Mouse (Mus musculus) forebrain, embryonic 15.5 days (tissue): ENCODE measurements at regions not wholly inside any gene's neighbourhood (a gene's known extent, or its start where the extent isn't known, plus 50 kb on each side); places are given as distances from the start of the nearest gene placed in this dataset.
"Not testable (repeated sequence)": the region's sequence is repeated elsewhere in the genome, so short reads cannot be mapped to it uniquely, and the experiment has no call there.

Experiments
- ATAC-seq: fragments of 200-750 bp; cut with Nextera tagmentation; replicated peaks from 2 replicates; pipeline ENCODE4 v1.8.0; 2017; ENCODE audit warnings: mild to moderate bottlenecking, moderate TSS enrichment, moderate library complexity
- H3K27ac ChIP-seq: fragments of 300-500 bp; sonication (generic); replicated peaks from 2 replicates; pipeline ENCODE4 v1.5.1; 2015; ENCODE audit warnings: mild to moderate bottlenecking, inconsistent platforms
- H3K27me3 ChIP-seq: fragments of 300-500 bp; sonication (generic); 2 replicates; pipeline ENCODE4 v1.6.1; 2015; ENCODE audit warnings: inconsistent platforms
- H3K36me3 ChIP-seq: fragments of 300-500 bp; sonication (generic); 2 replicates; pipeline ENCODE4 v1.6.1; 2015; ENCODE audit warnings: mild to moderate bottlenecking, inconsistent platforms
- H3K4me1 ChIP-seq: fragments of 300-500 bp; sonication (generic); 2 replicates; pipeline ENCODE4 v1.6.1; 2015; ENCODE audit warnings: inconsistent platforms
- H3K4me2 ChIP-seq: fragments of 300-500 bp; sonication (generic); replicated peaks from 2 replicates; pipeline ENCODE4 v1.6.1; 2015; ENCODE audit warnings: mild to moderate bottlenecking, inconsistent platforms
- H3K4me3 ChIP-seq: fragments of 300-500 bp; sonication (generic); 2 replicates; pipeline ENCODE4 v1.5.1; 2015; ENCODE audit warnings: mild to moderate bottlenecking, inconsistent platforms
- H3K9ac ChIP-seq: fragments of 300-500 bp; sonication (generic); replicated peaks from 2 replicates; pipeline ENCODE4 v1.6.1; 2015; ENCODE audit warnings: mild to moderate bottlenecking, inconsistent platforms
- H3K9me3 ChIP-seq: fragments of 300-500 bp; sonication (generic); 2 replicates; pipeline ENCODE4 v1.6.1; 2016; ENCODE audit warnings: inconsistent platforms
- WGBS: fragments of 180-500 bp; shearing (Covaris S2); methylation state at CpG from one replicate; pipeline ENCODE4 v1.1.7; 2015; ENCODE audit warnings: mixed read lengths; 5-methylcytosine and 5-hydroxymethylcytosine counted together

DNA sequence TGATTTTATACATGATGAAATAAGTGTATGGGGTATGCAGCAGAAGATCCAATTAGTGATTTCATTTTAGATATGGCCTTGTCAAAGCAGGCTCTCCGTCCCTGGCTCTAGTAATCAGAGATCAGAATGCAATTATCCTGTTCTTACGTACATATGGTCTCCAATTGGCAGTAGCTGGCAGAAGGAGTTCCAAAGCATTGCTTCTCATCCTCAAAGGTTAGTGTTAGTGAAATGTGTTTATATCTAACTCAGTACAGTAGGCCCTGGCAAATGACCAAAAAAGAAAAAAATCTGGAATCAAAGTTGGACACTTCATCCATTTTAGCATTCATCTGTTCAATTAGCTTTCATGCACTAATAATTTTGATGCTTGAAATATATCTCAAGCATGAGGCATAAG is 1407.6 kb downstream of the Gm9008 start:
- WGBS, result 56% methylated on average over 2 of the region's 2 CpGs
- Histone ChIP-seq H3K27ac (no peak overlapping the region; the same call in 1 of the 2 replicates), H3K9me3 (no peaks in the 10 kb centered on the region), H3K36me3 (no peaks in the 10 kb centered on the region), H3K9ac (no peak overlapping the region), H3K4me3 (no peak overlapping the region), H3K4me2 (no peak overlapping the region), H3K27me3 (no peaks in the 10 kb centered on the region), H3K4me1 (no peaks in the 10 kb centered on the region)
- ATAC-seq, result peak; percentile 29; the same call in 1 of the 2 replicates

DNA sequence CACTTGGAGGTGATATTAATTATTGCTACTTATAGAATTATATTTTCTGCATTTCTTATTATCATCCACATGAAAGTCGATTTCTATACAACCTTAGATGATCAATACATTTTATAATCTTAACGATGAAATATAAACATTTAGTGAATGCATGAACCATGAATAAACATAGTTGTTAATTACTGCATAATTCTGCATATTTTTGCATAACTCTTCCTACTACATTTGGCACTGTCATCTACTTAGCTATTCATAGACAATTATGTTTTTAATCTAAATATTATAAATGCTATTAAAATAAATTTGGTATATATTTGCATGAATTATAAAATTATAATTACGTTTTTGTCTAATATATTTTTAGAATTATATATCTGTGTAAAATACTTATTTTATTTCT is 1429.8 kb downstream of the Gm9008 start:
- Histone ChIP-seq H3K4me3 (no peak overlapping the region), H3K36me3 (no peaks in the 10 kb centered on the region), H3K4me1 (no peaks in the 10 kb centered on the region), H3K9me3 (no peaks in the 10 kb centered on the region), H3K27me3 (no peaks in the 10 kb centered on the region), H3K9ac (no peak overlapping the region), H3K27ac (no peak overlapping the region), H3K4me2 (no peak overlapping the region)
- 72% methylated on average over 3 of the region's 3 CpGs for WGBS
- ATAC-seq, result peak; percentile 72; the same call in 1 of the 2 replicates

DNA sequence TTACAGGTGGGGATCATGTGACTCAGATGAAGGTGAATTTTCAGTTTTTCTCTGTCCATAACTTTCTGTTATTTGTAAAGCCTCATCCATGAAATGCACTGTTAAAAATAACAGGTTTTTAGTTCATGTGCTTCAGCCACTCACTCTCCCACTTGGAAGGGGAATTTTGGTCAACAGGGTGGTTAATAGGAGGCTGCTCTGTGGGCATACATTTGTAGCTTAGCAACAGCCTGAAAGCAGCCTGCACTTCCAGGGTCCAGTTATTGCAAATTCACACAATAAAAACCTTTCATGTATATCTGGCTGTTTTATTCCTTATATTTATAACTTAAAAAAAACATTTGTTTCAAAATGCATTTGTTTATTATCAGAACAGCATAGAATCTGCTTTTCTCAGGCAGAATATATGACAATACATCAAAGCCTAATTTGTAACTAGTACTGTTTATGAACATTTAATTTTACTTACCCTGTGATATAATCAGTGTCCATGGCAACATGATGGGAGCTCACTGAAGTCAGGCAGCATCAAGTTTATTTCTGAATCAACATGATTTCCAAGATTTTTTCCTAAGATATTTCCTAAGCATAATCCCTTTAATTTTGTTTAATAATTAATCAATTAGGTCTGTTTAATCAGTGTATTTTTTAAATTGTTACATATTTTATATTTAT is 1455.1 kb downstream of the Gm9008 start:
- Histone ChIP-seq H3K27ac (no peak overlapping the region), H3K4me2 (no peak overlapping the region), H3K27me3 (no peaks in the 10 kb centered on the region), H3K4me1 (no peaks in the 10 kb centered on the region), H3K4me3 (no peak overlapping the region), H3K9ac (no peak overlapping the region), H3K9me3 (no peaks in the 10 kb centered on the region), H3K36me3 (no peaks in the 10 kb centered on the region)
- peak; percentile 64; the same call in 1 of the 2 replicates for ATAC-seq

DNA sequence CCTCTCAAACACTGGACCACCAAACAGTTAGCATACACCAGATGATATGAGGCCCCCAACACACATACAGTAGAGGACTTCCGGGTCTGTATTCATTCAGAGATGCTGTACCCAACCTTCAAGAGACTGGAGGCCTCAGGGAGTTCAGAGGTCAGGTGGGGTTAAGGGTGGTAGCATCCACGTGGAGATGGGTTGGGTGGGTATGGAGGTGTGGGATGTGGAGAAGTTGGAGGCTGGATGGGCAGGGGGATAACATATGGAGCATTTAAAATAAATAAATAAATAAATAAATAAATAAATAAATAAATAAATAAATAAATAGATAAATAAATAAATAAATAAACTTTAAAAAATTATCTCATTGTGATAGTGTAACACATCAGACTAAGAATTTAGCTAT is 1458.1 kb downstream of the Gm9008 start:
- no peak overlapping the region for H3K4me2 ChIP-seq
- no peak overlapping the region for H3K4me3 ChIP-seq
- no peaks in the 10 kb centered on the region for H3K9me3 ChIP-seq
- no peaks in the 10 kb centered on the region for H3K36me3 ChIP-seq
- ATAC-seq, result no peak
- H3K27me3 ChIP-seq, result no peaks in the 10 kb centered on the region
- H3K9ac ChIP-seq, result no peak overlapping the region
- WGBS, result 89% methylated on average over 2 of the region's 2 CpGs
- no peaks in the 10 kb centered on the region for H3K4me1 ChIP-seq
- no peak overlapping the region for H3K27ac ChIP-seq

DNA sequence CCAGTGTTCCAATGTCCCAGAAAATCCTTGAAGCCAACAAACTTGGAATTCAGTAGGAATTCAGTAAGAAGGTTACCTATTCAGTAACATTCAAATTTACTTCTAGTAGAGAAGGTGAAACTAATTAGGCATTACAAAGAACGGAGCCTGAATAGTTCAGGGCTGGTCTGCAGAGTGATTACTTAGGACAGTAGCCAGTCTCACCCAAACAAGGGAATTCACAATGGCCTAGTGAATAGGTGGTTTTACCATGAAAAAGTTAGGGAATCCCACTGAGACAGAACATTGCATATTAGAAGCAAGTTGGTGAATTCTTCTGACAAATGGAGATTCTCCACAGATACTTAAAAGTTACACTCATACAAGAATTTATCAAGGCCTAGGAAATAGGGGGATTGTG is 1460.4 kb downstream of the Gm9008 start:
- WGBS, result 26% methylated on average over 1 of the region's 1 CpGs
- ATAC-seq, H3K9ac ChIP-seq, H3K4me3 ChIP-seq, H3K4me1 ChIP-seq, H3K27me3 ChIP-seq, H3K9me3 ChIP-seq, H3K27ac ChIP-seq, H3K36me3 ChIP-seq, H3K4me2 ChIP-seq: not testable (repeated sequence)
